Mouse (Mus musculus): ENCODE results near the gene Cbr1. TPM values are rescaled to one million over a fixed set of nuclear protein-coding genes. Genes with fewer than 3 reads are reported as not detected.

Cbr1 gene
- total and polyA plus RNA-seq, 2 experiments from 2014 or later: 76.3 to 113 TPM

- no peak overlapping the region for H3K27ac ChIP-seq
- no peaks in the 10 kb centered on the region for H3K27me3 ChIP-seq (ENCODE audit: insufficient read depth, low read length)
- whole genome bisulfite sequencing: 31% methylated on average over 14 of the region's 14 CpGs
- no peak overlapping the region for H3K9ac ChIP-seq (replicated peaks; ENCODE audit: low read length)
- DNase-seq (ENCODE audit: low spot score): peak; percentile 88
- no peaks in the 10 kb centered on the region for H3K4me1 ChIP-seq (ENCODE audit: insufficient read depth, low read length)
- TF ChIP-seq CTCF (IDR thresholded peaks at IDR 0.05; ENCODE audit: low read depth): peak; percentile 97
- H3K9me3 ChIP-seq (ENCODE audit: low read length): no peaks in the 10 kb centered on the region
- no peaks in the 10 kb centered on the region for H3K36me3 ChIP-seq (ENCODE audit: insufficient read depth, low read length)
- H3K4me2 ChIP-seq (ENCODE audit: low read depth, low read length): peak overlapping the region; percentile 25; the same call in 1 of the 2 replicates
- H3K4me3 ChIP-seq (ENCODE audit: low read length): no peak overlapping the region
- ATAC-seq: peak; percentile 70; the same call in 1 of the 2 replicates
Measured at GRCm38 (mm10) chr16:93576412-93577082, 29.1 kb upstream of the Cbr1 start.

GRCm38 (mm10) chr16:93578346-93579005 is 27.2 kb upstream of the Cbr1 start:
- no peak overlapping the region for H3K4me3 ChIP-seq (ENCODE audit: low read length)
- no peak for ATAC-seq
- H3K27ac ChIP-seq: no peak overlapping the region
- no peaks in the 10 kb centered on the region for H3K36me3 ChIP-seq (ENCODE audit: insufficient read depth, low read length)
- H3K9ac ChIP-seq (replicated peaks; ENCODE audit: low read length): no peak overlapping the region
- DNase-seq (ENCODE audit: low spot score): no peak
- 84% methylated on average over 8 of the region's 8 CpGs for WGBS
- no peaks in the 10 kb centered on the region for H3K27me3 ChIP-seq (ENCODE audit: insufficient read depth, low read length)
- H3K9me3 ChIP-seq (ENCODE audit: low read length): no peaks in the 10 kb centered on the region
- no peaks in the 10 kb centered on the region for H3K4me1 ChIP-seq (ENCODE audit: insufficient read depth, low read length)
- no peak for TF ChIP-seq CTCF (IDR thresholded peaks at IDR 0.05; ENCODE audit: low read depth)
- H3K4me2 ChIP-seq (ENCODE audit: low read depth, low read length): no peak overlapping the region

GRCm38 (mm10) chr16:93581125-93581524 is 24.5 kb upstream of the Cbr1 start:
- Histone ChIP-seq H3K4me3 (ENCODE audit: low read length) (no peak overlapping the region), H3K4me2 (ENCODE audit: low read depth, low read length) (no peak overlapping the region), H3K9me3 (ENCODE audit: low read length) (no peaks in the 10 kb centered on the region), H3K27ac (no peak overlapping the region), H3K9ac (replicated peaks; ENCODE audit: low read length) (no peak overlapping the region), H3K36me3 (ENCODE audit: insufficient read depth, low read length) (peaks cover 8% of the 10 kb centered on the region; the same call in 1 of the 2 replicates), H3K27me3 (ENCODE audit: insufficient read depth, low read length) (no peaks in the 10 kb centered on the region), H3K4me1 (ENCODE audit: insufficient read depth, low read length) (no peaks in the 10 kb centered on the region)
- 64% methylated on average over 6 of the region's 6 CpGs for WGBS
- no peak for DNase-seq (ENCODE audit: low spot score)
- 0 out of 2 replicates have a peak, but pooled peaks have one; percentile 29 for ATAC-seq
- no peak for TF ChIP-seq CTCF (IDR thresholded peaks at IDR 0.05; ENCODE audit: low read depth)

- Histone ChIP-seq H3K36me3 (ENCODE audit: insufficient read depth, low read length) (peaks cover 18% of the 10 kb centered on the region; the same call in 1 of the 2 replicates), H3K9me3 (ENCODE audit: low read length) (no peaks in the 10 kb centered on the region), H3K9ac (replicated peaks; ENCODE audit: low read length) (no peak overlapping the region), H3K4me1 (ENCODE audit: insufficient read depth, low read length) (no peaks in the 10 kb centered on the region), H3K27ac (no peak overlapping the region), H3K4me2 (ENCODE audit: low read depth, low read length) (no peak overlapping the region), H3K27me3 (ENCODE audit: insufficient read depth, low read length) (no peaks in the 10 kb centered on the region), H3K4me3 (ENCODE audit: low read length) (no peak overlapping the region)
- TF ChIP-seq CTCF (IDR thresholded peaks at IDR 0.05; ENCODE audit: low read depth): no peak
- 92% methylated on average over 24 of the region's 24 CpGs for WGBS
- ATAC-seq (no peak), DNase-seq (ENCODE audit: low spot score) (no peak)
Measured at GRCm38 (mm10) chr16:93584976-93585702, 20.5 kb upstream of the Cbr1 start.

GRCm38 (mm10) chr16:93585703-93586205 is 19.9 kb upstream of the Cbr1 start:
- no peaks in the 10 kb centered on the region for H3K9me3 ChIP-seq (ENCODE audit: low read length)
- no peak overlapping the region for H3K9ac ChIP-seq (replicated peaks; ENCODE audit: low read length)
- H3K4me2 ChIP-seq (ENCODE audit: low read depth, low read length): no peak overlapping the region
- ATAC-seq: no peak
- H3K4me3 ChIP-seq (ENCODE audit: low read length): no peak overlapping the region
- H3K27me3 ChIP-seq (ENCODE audit: insufficient read depth, low read length): no peaks in the 10 kb centered on the region
- H3K27ac ChIP-seq: no peak overlapping the region
- H3K4me1 ChIP-seq (ENCODE audit: insufficient read depth, low read length): no peaks in the 10 kb centered on the region
- no peak for DNase-seq (ENCODE audit: low spot score)
- peaks cover 19% of the 10 kb centered on the region; the same call in 1 of the 2 replicates for H3K36me3 ChIP-seq (ENCODE audit: insufficient read depth, low read length)
- TF ChIP-seq CTCF (IDR thresholded peaks at IDR 0.05; ENCODE audit: low read depth): no peak
- WGBS: 89% methylated on average over 9 of the region's 9 CpGs

GRCm38 (mm10) chr16:93586382-93586781 is 19.3 kb upstream of the Cbr1 start:
- Histone ChIP-seq H3K27ac (no peak overlapping the region), H3K36me3 (ENCODE audit: insufficient read depth, low read length) (peaks cover 19% of the 10 kb centered on the region; the same call in 1 of the 2 replicates), H3K4me2 (ENCODE audit: low read depth, low read length) (no peak overlapping the region), H3K9ac (replicated peaks; ENCODE audit: low read length) (no peak overlapping the region), H3K4me1 (ENCODE audit: insufficient read depth, low read length) (no peaks in the 10 kb centered on the region), H3K27me3 (ENCODE audit: insufficient read depth, low read length) (no peaks in the 10 kb centered on the region), H3K4me3 (ENCODE audit: low read length) (no peak overlapping the region), H3K9me3 (ENCODE audit: low read length) (no peaks in the 10 kb centered on the region)
- ATAC-seq (no peak), DNase-seq (ENCODE audit: low spot score) (no peak)
- 69% methylated on average over 8 of the region's 8 CpGs for WGBS
- TF ChIP-seq CTCF (IDR thresholded peaks at IDR 0.05; ENCODE audit: low read depth): no peak
